In the genomic region with DNA sequence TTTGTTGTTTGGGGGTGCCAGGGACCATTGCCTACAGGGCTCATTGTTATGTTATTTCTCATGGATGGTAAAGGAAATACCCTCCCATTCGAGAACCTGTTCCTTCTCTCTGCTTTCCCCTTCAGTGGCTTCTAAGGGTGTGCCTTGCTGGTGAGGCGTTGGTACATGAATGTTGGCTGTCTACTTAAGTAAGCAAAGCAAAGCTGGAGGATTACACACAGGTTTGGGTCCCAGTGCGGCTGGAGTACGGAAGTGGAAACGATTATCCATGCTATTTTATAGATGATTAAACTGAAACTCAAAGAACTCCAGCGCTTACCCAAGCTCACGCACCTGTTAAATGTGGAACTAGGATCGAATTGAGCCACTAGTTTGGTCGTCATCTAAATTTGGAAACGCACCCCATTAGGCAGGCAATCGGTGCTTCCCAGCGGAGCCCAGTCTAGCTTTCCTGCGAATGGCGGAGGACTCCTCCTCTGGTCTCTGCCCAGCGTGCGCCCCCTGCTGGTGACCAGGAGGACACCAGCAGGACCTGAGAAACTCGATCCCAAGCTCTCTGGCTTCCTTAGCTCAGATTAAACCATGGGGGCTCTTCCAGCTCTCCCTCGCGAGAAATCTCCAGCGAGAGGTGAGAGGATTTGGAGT, we compare ENCODE assay signal across 8 mouse cellular contexts. TPM values are rescaled to one million over a fixed set of nuclear protein-coding genes. Genes with fewer than 3 reads are reported as not detected.
DNase-seq lines count a peak whose midpoint lies in the region; ATAC-seq and TF ChIP-seq lines count a peak whose summit lies in the region.

No protein-coding gene starts in this region.

- H3K36me3 ChIP-seq in forebrain, embryonic 11.5 days (ENCODE audit: control insufficient read depth, insufficient read depth, low read length) = no peaks in the 10 kb centered on the region
- H3K36me3 ChIP-seq in heart, embryonic 16.5 days (ENCODE audit: control insufficient read depth, insufficient read depth) = no peaks in the 10 kb centered on the region
- no peaks in the 10 kb centered on the region for H3K36me3 ChIP-seq in liver, embryonic 14.5 days (replicated peaks; ENCODE audit: control insufficient read depth, insufficient read depth, low read depth)
- H3K36me3 ChIP-seq in stomach, embryonic 15.5 days = no peaks in the 10 kb centered on the region

- peak overlapping the region; percentile 44 for H3K9ac ChIP-seq in forebrain, embryonic 11.5 days (ENCODE audit: low read length)
- peak overlapping the region; percentile 74 for H3K9ac ChIP-seq in heart, embryonic 16.5 days (ENCODE audit: low read length)
- H3K9ac ChIP-seq in liver, embryonic 14.5 days (replicated peaks) = peak overlapping the region; percentile 6; the same call in 1 of the 2 replicates
- 0 out of 2 replicates have a peak overlapping the region, but pooled peaks have one; percentile 32 for H3K9ac ChIP-seq in stomach, embryonic 15.5 days

- under 1% methylated on average over 20 of the region's 20 CpGs for WGBS in forebrain, embryonic 11.5 days
- WGBS in heart, embryonic 16.5 days = 1% methylated on average over 20 of the region's 20 CpGs
- under 1% methylated on average over 20 of the region's 20 CpGs for WGBS in liver, embryonic 14.5 days (ENCODE audit: insufficient replicate concordance)
- 0% methylated on average over 20 of the region's 20 CpGs for WGBS in stomach, embryonic 15.5 days

- H3K4me3 ChIP-seq in forebrain, embryonic 11.5 days (ENCODE audit: low read depth, low read length) = peak overlapping the region; percentile 33
- peak overlapping the region; percentile 59 for H3K4me3 ChIP-seq in heart, embryonic 16.5 days (ENCODE audit: low read length)
- H3K4me3 ChIP-seq in liver, embryonic 14.5 days (ENCODE audit: insufficient read depth in 1 of 2, low read depth in 2 of 2, low read length in 2 of 2) = peak overlapping the region; percentile 37 to 64
- H3K4me3 ChIP-seq in stomach, embryonic 15.5 days (replicated peaks) = peak overlapping the region; percentile 40

- peak; percentile 93 for TF ChIP-seq CTCF in liver, embryonic 14.5 days (IDR thresholded peaks at IDR 0.05; ENCODE audit: low read depth)

- H3K4me2 ChIP-seq in forebrain, embryonic 11.5 days (ENCODE audit: low read depth, low read length, severe bottlenecking) = peak overlapping the region; percentile 81
- peak overlapping the region; percentile 90 for H3K4me2 ChIP-seq in heart, embryonic 16.5 days (ENCODE audit: low read depth, low read length)
- H3K4me2 ChIP-seq in liver, embryonic 14.5 days (ENCODE audit: low read depth) = peak overlapping the region; percentile 62
- H3K4me2 ChIP-seq in stomach, embryonic 15.5 days = peak overlapping the region; percentile 75

- peaks cover 17% of the 10 kb centered on the region; the same call in 1 of the 2 replicates for H3K27me3 ChIP-seq in forebrain, embryonic 11.5 days (ENCODE audit: control insufficient read depth, insufficient read depth, low read length)
- H3K27me3 ChIP-seq in heart, embryonic 16.5 days (ENCODE audit: control insufficient read depth, insufficient read depth, low read length) = no peaks in the 10 kb centered on the region
- no peaks in the 10 kb centered on the region for H3K27me3 ChIP-seq in liver, embryonic 14.5 days (ENCODE audit: control insufficient read depth, insufficient read depth, low read length)
- H3K27me3 ChIP-seq in stomach, embryonic 15.5 days (replicated peaks) = no peaks in the 10 kb centered on the region

- peak; percentile 71 for DNase-seq in c-Kit-positive CD71-negative TER-119-negative erythroid progenitor cells, embryonic 14.5 days (ENCODE audit: low read depth)
- peak; percentile 92 for DNase-seq in forebrain, embryonic 11.5 days (ENCODE audit: low spot score)
- peak; percentile 87 to 88 for DNase-seq in kidney, postnatal 25 days
- peak; percentile 26 to 39 (median 36) for DNase-seq in liver, embryonic 14.5 days (ENCODE audit: low read depth in 3 of 3, low spot score in 3 of 3)
- DNase-seq in neural tube, embryonic 10.5 days (ENCODE audit: extremely low spot score, low spot score) = peak; percentile 91

- peaks cover 4% of the 10 kb centered on the region; the same call in 1 of the 2 replicates for H3K4me1 ChIP-seq in forebrain, embryonic 11.5 days (replicated peaks; ENCODE audit: control insufficient read depth, insufficient read depth, low read length)
- H3K4me1 ChIP-seq in heart, embryonic 16.5 days (ENCODE audit: control insufficient read depth, insufficient read depth, low read length) = peaks cover 21% of the 10 kb centered on the region
- peaks cover 0 to 16% of the 10 kb centered on the region in 2 experiments; a peak in 2 of 4 replicates for H3K4me1 ChIP-seq in liver, embryonic 14.5 days (replicated peaks; ENCODE audit: control insufficient read depth in 2 of 2, insufficient read depth in 2 of 2, low read length in 1 of 2)
- H3K4me1 ChIP-seq in stomach, embryonic 15.5 days = peaks cover 15% of the 10 kb centered on the region; the same call in 1 of the 2 replicates

- peak; percentile 92 for ATAC-seq in CD4-positive, CD25-positive, alpha-beta regulatory T cell, adult 4 months
- peak; percentile 70 for ATAC-seq in forebrain, embryonic 11.5 days (replicated peaks; ENCODE audit: low FRiP score)
- peak; percentile 71 for ATAC-seq in heart, embryonic 16.5 days (replicated peaks; ENCODE audit: extremely low read depth, insufficient read depth, low FRiP score)
- no peak for ATAC-seq in liver, embryonic 14.5 days (ENCODE audit: insufficient read depth)
- peak; percentile 74 for ATAC-seq in stomach, embryonic 15.5 days (ENCODE audit: insufficient read depth, low FRiP score, low read depth)

- no peak overlapping the region for H3K27ac ChIP-seq in forebrain, embryonic 11.5 days (ENCODE audit: low read depth, low read length)
- H3K27ac ChIP-seq in heart, embryonic 16.5 days (ENCODE audit: low read length) = peak overlapping the region; percentile 81
- no peak overlapping the region for H3K27ac ChIP-seq in liver, embryonic 14.5 days
- H3K27ac ChIP-seq in stomach, embryonic 15.5 days = peak overlapping the region; percentile 58

- TF ChIP-seq EP300 in liver, embryonic 14.5 days (IDR thresholded peaks at IDR 0.05; ENCODE audit: low read depth) = no peak

- H3K9me3 ChIP-seq in forebrain, embryonic 11.5 days (ENCODE audit: control insufficient read depth, low read length) = no peaks in the 10 kb centered on the region
- no peaks in the 10 kb centered on the region for H3K9me3 ChIP-seq in heart, embryonic 16.5 days (replicated peaks; ENCODE audit: control insufficient read depth, low read length)
- H3K9me3 ChIP-seq in liver, embryonic 14.5 days (ENCODE audit: control insufficient read depth, low read length) = no peaks in the 10 kb centered on the region
- H3K9me3 ChIP-seq in stomach, embryonic 15.5 days = no peaks in the 10 kb centered on the region

RNA-seq across cellular contexts. Expression of gene Tlr5, which starts 5.3 kb away (rescaled TPM):
- under 1 TPM in 1 of 2 experiments, not detected in 1; 0.34 TPM for polyA plus RNA-seq in CD4-positive, CD25-positive, alpha-beta regulatory T cell, adult 4 months (2017; shearing (Covaris generic))
- 0.29 and 0.32 TPM in 2 replicates for polyA plus RNA-seq in forebrain, embryonic 11.5 days (2014; fragmentation: Nextera tagmentation; extraction: Ambion mirVana)
- 1.6 and 1.7 TPM in 2 replicates for polyA plus RNA-seq in heart, embryonic 16.5 days (2015; fragmentation: Nextera tagmentation; extraction: Ambion mirVana)
- polyA plus RNA-seq in liver, embryonic 14.5 days (2012; rRNA removed) = 0.94 and 0.98 TPM in 2 replicates
- 0.90 and 1.1 TPM in 2 replicates for polyA plus RNA-seq in liver, embryonic 14.5 days (2014; fragmentation: Nextera tagmentation; extraction: Ambion mirVana)
- polyA plus RNA-seq in stomach, embryonic 15.5 days (2015; fragmentation: Nextera tagmentation; extraction: Ambion mirVana) = 2.1 and 2.5 TPM in 2 replicates

Comparison
In these comparisons a context has a peak if more than half of its experiments do, and no peak if none do; other contexts are left out.
1. DNase-seq: peak in every context shown above with its lines; median percentile 92 in forebrain, embryonic 11.5 days; 91 in neural tube, embryonic 10.5 days; 88 in kidney, postnatal 25 days; 71 in c-Kit-positive CD71-negative TER-119-negative erythroid progenitor cells, embryonic 14.5 days; 36 in liver, embryonic 14.5 days.
2. H3K27ac ChIP-seq: peak in heart, embryonic 16.5 days (single experiment) and stomach, embryonic 15.5 days (single experiment); none in forebrain, embryonic 11.5 days (single experiment) and liver, embryonic 14.5 days (single experiment).
3. H3K9ac ChIP-seq: peak in every context shown above with its lines; median percentile 74 in heart, embryonic 16.5 days; 44 in forebrain, embryonic 11.5 days; 32 in stomach, embryonic 15.5 days; 6 in liver, embryonic 14.5 days.
4. Peak in every context shown above with its lines, with median percentiles within 50 percentile points of each other: H3K4me2 ChIP-seq and H3K4me3 ChIP-seq.